Mouse (Mus musculus): ENCODE measurements around the gene Gm16368. TPM values are rescaled to one million over a fixed set of nuclear protein-coding genes. Genes with fewer than 3 reads are reported as not detected.
"Not testable (repeated sequence)": the region's sequence is repeated elsewhere in the genome, so short reads cannot be mapped to it uniquely, and the experiment has no call there.

The Gm16368 gene
- polyA plus RNA-seq (2015; fragmentation: Nextera tagmentation; extraction: Ambion mirVana): not detected in 2 replicates

DNA sequence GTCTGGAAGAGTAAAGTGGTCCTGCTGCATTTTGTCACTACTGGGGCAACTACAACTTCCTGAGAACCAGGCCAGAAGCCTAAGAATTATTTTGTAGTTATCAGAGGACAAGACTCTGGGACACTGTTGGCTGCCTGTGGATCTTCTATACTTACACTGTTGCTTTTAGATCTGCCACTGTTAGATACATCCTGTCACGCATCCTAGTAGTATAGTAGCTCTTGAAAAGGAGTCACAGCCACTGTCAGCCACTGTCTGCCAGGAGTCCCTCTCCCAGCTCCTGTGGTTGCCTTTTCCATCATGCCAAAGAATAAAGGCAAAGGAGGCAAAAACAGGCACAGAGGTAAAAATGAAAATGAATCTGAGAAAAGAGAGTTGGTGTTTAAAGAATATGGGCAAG lies at the start of gene Gm16368:
Gene Gm16368, plus strand, starts transcription at position 301 of the 400 bp plus-strand sequence.
- ATAC-seq (ENCODE audit: low read depth): not testable (repeated sequence)
- WGBS (ENCODE audit: insufficient replicate concordance): 75% methylated on average over 1 of the region's 1 CpGs

DNA sequence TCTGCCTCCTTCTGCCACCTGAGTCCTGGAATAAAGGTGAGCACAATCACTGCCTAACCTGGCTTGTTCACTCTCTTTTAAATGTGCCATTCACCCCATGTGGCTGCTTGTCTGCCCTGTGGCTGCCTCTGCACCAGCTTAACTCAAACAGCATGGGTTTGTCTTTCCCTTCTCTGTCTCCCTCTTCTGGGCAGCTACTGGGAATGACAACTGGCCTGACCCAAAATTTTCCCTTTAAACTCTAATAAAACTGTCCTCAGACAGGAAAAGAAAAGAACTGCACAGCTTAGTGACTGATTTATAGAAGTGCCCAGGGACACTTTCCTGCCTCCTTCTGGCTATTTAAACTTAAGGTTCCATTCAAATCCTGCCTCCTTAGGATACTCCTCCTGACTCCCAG lies 44.4 kb upstream of the Gm16368 start:
- H3K4me3 ChIP-seq (ENCODE audit: low read depth, low read length); H3K9ac ChIP-seq (ENCODE audit: low read depth, low read length); H3K27ac ChIP-seq (ENCODE audit: low read length); H3K9me3 ChIP-seq (replicated peaks; ENCODE audit: control insufficient read depth, low read length); H3K27me3 ChIP-seq (ENCODE audit: control insufficient read depth, insufficient read depth, low read depth, low read length); H3K36me3 ChIP-seq (ENCODE audit: control insufficient read depth, insufficient read depth); H3K4me2 ChIP-seq (ENCODE audit: low read depth, low read length); H3K4me1 ChIP-seq (ENCODE audit: control insufficient read depth, low read depth, low read length); ATAC-seq (ENCODE audit: low read depth): not testable (repeated sequence)

More for the DNA sequence above, at the start of gene Gm16368:
- H3K4me3 ChIP-seq (ENCODE audit: low read depth, low read length); H3K4me2 ChIP-seq (ENCODE audit: low read depth, low read length); H3K27me3 ChIP-seq (ENCODE audit: control insufficient read depth, insufficient read depth, low read depth, low read length); H3K36me3 ChIP-seq (ENCODE audit: control insufficient read depth, insufficient read depth); H3K4me1 ChIP-seq (ENCODE audit: control insufficient read depth, low read depth, low read length); H3K9ac ChIP-seq (ENCODE audit: low read depth, low read length); H3K27ac ChIP-seq (ENCODE audit: low read length); H3K9me3 ChIP-seq (replicated peaks; ENCODE audit: control insufficient read depth, low read length): not testable (repeated sequence)

DNA sequence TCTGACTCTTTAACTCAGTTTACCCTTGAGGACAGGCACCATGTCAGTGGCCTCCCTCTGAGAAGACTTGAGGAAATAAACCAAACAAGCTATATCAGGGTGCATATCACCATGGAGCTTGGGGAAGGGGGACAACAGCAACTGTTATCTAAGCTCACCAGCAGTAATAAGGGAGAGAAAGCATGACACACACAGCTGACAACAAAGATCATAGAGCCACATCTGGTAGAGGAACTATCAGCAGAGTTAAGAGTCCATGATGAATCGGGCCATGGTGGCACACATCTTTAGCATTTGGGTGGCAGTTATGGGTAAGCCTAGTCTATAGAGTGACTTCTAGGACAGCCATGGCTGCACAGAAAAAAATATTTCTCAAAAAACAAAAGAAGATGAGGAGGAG lies 43.8 kb upstream of the Gm16368 start:
- not testable (repeated sequence) for H3K4me2 ChIP-seq (ENCODE audit: low read depth, low read length); H3K4me3 ChIP-seq (ENCODE audit: low read depth, low read length); H3K27me3 ChIP-seq (ENCODE audit: control insufficient read depth, insufficient read depth, low read depth, low read length); H3K9ac ChIP-seq (ENCODE audit: low read depth, low read length); H3K36me3 ChIP-seq (ENCODE audit: control insufficient read depth, insufficient read depth); H3K27ac ChIP-seq (ENCODE audit: low read length); H3K9me3 ChIP-seq (replicated peaks; ENCODE audit: control insufficient read depth, low read length); ATAC-seq (ENCODE audit: low read depth); H3K4me1 ChIP-seq (ENCODE audit: control insufficient read depth, low read depth, low read length)
- WGBS (ENCODE audit: insufficient replicate concordance): 44% methylated on average over 1 of the region's 1 CpGs

DNA sequence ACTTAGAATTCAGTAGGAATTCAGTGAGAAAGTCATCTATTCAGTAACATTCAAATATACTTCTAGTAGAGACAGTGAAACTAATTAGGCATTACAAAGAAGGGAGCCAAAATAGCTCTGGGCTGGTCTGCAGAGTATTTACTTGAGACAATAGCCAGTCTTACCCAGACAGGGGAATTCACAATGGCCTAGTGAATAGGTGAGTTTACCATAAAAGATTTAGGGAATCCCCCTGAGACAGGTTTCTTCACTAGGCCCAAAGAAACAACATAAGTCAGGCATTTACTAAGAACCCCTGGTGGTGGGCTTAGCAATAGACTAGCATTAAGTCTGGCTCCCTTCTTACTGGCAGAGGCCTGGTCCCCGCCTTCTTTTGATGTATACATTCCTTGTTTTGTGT lies 38.3 kb upstream of the Gm16368 start:
- H3K4me3 ChIP-seq (ENCODE audit: low read depth, low read length); H3K9me3 ChIP-seq (replicated peaks; ENCODE audit: control insufficient read depth, low read length); H3K27me3 ChIP-seq (ENCODE audit: control insufficient read depth, insufficient read depth, low read depth, low read length); H3K36me3 ChIP-seq (ENCODE audit: control insufficient read depth, insufficient read depth); H3K9ac ChIP-seq (ENCODE audit: low read depth, low read length); H3K4me2 ChIP-seq (ENCODE audit: low read depth, low read length); H3K27ac ChIP-seq (ENCODE audit: low read length); H3K4me1 ChIP-seq (ENCODE audit: control insufficient read depth, low read depth, low read length); ATAC-seq (ENCODE audit: low read depth): not testable (repeated sequence)
- whole genome bisulfite sequencing (ENCODE audit: insufficient replicate concordance): 32% methylated on average over 1 of the region's 1 CpGs

Other genes starting within 250 kb of the Gm16368 start
- not detected in 2 replicates for gene Gm2001, start 241.4 kb upstream of the Gm16368 start, polyA plus RNA-seq (2015; fragmentation: Nextera tagmentation; extraction: Ambion mirVana)
- gene Gm2016, start 209.6 kb upstream of the Gm16368 start, polyA plus RNA-seq (2015; fragmentation: Nextera tagmentation; extraction: Ambion mirVana): not detected in 2 replicates
- not detected in 2 replicates for gene Gm2022, start 188.3 kb upstream of the Gm16368 start, polyA plus RNA-seq (2015; fragmentation: Nextera tagmentation; extraction: Ambion mirVana)
- not detected in 2 replicates for gene Gm2035, start 163.8 kb upstream of the Gm16368 start, polyA plus RNA-seq (2015; fragmentation: Nextera tagmentation; extraction: Ambion mirVana)
- gene Gm2042, start 129.6 kb upstream of the Gm16368 start, polyA plus RNA-seq (2015; fragmentation: Nextera tagmentation; extraction: Ambion mirVana): not detected in 2 replicates
- gene Gm2075, start 71.8 kb upstream of the Gm16368 start, polyA plus RNA-seq (2015; fragmentation: Nextera tagmentation; extraction: Ambion mirVana): not detected in 2 replicates
- not detected in 2 replicates for gene Gm6803, start 64.9 kb upstream of the Gm16368 start, polyA plus RNA-seq (2015; fragmentation: Nextera tagmentation; extraction: Ambion mirVana)
- not detected in 2 replicates for gene Gm2056, start 56.7 kb upstream of the Gm16368 start, polyA plus RNA-seq (2015; fragmentation: Nextera tagmentation; extraction: Ambion mirVana)
- not detected in 2 replicates for gene Gm10436, start 98.4 kb downstream of the Gm16368 start, polyA plus RNA-seq (2015; fragmentation: Nextera tagmentation; extraction: Ambion mirVana)
- not detected in 2 replicates for gene Gm8332, start 166.4 kb downstream of the Gm16368 start, polyA plus RNA-seq (2015; fragmentation: Nextera tagmentation; extraction: Ambion mirVana)
- gene Gm5662, start 190.8 kb downstream of the Gm16368 start, polyA plus RNA-seq (2015; fragmentation: Nextera tagmentation; extraction: Ambion mirVana): not detected in 2 replicates
- gene Gm5039, start 240.3 kb downstream of the Gm16368 start, polyA plus RNA-seq (2015; fragmentation: Nextera tagmentation; extraction: Ambion mirVana): not detected in 2 replicates

All from liver, embryonic 16.5 days (tissue).